Mouse (Mus musculus) forelimb bud, embryonic 11.5 days (tissue): ENCODE measurements around the gene Mus81.
A peak's percentile ranks its signal among the peaks of the same experiment; 100 is the strongest.

Experiments
- DNase-seq: peaks from one replicate; pipeline ENCODE4 v3.0.0-alpha.2; 2012; ENCODE audit warnings: low read depth, low spot score

The Mus81 gene

DNA sequence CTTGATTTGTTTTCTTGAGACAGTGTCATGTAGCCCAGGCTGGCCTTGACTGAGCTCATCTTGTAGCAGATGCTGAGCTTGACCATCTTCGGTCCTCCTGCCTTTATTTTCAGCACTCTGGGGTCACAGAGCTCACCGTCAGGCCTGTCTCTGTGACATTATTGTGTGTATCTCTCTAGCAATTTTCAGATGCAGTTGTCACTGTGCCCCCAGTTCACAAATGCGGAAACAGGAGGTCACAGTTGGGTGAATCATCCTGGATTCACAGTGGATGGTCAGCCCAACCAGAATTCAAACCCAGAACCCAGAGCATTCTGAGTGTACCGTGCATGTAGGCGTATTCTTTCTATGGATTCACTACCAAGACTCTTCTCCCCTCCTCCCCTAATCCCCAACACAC is 42.5 kb downstream of the Mus81 start:
- no peak for DNase-seq

DNA sequence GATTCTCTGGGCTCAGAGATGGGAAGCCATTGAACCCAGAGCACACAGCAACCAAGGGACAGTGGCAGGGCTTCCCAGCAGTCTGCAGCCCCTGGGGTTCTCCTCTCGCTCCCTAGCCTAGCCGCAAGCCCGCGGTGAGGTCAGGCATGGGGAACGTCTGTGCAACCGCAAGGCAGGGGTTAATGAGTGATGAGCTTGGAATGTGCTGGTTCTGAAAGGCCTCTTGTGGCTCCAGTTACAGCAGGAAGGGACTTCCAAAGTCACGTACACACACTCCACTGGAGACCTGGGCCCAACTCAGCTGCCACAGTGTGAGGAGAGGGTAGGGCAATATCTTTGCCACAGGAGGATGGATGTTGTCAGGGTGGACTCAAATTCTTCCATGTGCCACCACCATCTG is 43.2 kb downstream of the Mus81 start:
- no peak for DNase-seq

DNA sequence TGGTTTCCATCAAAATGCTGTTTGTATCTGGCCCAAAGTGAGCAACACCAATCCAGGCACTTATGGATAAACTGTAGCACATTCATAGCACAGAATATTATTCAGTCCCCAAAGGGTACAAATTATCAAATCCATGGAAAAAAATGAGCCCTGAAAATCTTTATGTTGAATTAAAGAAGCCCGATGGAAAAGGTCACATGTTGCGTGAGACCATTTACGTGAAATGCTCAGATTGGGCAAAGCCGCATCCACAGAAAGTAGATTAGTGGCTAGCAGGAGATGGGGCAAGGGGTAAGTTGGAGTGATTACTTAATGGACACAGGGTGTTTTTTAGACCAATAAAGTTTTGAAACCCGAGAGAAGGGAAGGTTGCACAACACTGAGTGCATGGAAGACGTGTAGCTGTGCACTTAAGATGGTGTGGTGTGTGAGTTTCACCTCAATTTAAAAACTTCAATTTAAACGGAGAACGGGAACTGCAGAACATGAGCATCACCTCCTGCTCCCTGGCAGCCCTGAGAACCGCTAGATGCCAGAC is 43.8 kb downstream of the Mus81 start:
- no peak for DNase-seq

DNA sequence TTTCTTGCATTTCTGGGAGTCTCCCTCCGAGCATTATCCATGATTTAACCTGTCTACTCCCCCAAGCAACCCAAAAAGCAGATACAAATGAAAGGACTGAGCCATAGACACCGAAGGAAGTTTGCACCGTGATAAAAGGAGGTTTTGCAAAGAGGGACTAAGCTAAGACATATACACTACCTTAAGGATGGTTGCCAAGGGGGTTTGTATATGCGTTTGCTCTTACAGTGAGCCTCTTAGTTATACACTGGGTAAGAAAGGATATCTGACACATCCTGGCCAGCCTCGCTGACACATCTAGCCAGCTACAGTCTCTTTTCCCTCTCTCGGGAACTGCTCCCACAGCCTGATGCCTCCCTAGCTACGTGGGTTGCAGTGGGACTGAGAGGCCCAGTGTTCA is 54.3 kb downstream of the Mus81 start:
- DNase-seq = no peak

DNA sequence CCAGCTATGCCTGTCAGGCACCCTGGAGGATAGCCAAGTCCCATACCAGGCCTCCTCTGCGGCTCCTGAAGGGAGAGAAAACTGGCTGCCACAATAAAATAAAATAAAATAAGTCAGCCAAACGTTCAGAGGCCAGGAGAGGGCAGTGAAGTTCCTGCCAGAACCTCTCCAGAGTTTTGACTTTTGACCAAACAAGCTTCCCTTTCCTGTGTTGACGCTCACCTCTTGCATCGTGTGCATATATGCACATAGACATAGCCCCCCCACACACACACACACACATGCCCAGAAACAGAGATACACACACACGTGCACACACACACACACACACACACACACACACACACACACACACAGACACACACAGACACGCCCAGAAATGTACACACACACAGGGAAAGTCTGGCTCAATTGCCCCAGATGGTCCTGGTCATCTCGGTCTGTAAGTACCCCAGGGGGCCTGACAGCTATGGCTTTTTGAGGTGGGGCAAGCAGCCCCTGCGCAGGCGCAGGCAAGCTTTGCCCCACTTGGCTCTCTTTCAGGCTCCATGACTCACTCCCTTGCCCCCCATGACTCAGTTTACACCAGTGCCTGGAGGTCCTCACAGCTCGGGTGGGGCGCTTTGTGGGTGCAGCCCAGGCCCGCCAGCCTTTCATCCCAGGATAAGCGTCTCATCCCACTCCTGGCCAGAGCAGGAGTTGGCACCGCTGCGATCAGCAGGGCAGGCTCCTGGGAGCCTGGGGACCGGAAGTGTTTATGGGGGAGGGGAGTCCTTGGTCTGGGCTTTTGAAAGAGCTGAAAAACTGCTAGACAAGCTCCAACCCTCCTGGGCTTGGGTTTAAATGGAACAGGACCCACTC is 55.0 kb downstream of the Mus81 start:
- peak; percentile 42 for DNase-seq
